Mouse (Mus musculus) right cerebral cortex, postnatal 4 days (tissue): Measurements from ENCODE around the gene Cxxc4.
"Not testable (repeated sequence)": the region's sequence is repeated elsewhere in the genome, so short reads cannot be mapped to it uniquely, and the experiment has no call there.

ENCODE experiments used
- DNase-seq: peaks from one replicate; pipeline ENCODE4 v3.0.0-alpha.2; 2022

Gene Cxxc4

DNA sequence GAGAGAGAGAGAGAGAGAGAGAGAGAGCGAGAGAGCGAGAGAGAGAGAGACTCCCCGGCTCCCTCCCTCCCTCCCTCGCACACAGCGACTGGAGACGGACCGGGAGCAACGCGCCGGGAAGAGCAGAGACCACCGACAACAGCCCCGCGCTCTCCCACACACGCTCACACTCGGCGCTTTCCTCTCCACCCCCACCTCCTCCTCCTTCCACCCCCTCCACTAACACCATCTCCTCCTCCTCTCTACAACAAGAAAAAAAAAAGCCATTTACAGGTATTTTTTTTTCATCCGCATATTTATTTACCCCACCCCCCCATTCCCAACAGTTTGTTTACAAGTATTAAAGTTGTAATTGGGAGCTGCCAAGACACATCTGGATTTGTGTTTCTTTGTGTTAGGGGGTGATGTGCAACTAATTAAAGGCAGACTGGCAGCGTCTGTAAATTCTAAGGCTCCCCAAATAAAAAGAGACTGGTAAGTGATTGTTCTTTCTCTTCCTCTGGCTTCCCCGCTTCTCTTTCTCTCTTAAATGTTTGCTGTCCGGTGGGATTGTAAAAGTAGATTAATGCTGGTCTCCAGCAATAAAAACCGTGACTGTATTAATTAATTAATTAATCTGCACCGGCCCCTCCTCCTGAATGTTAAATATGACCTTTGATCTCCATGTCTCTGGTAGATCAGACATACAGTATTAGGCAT is at the start of gene Cxxc4:
TSS of gene Cxxc4 (plus strand) at position 71 of the 699 bp plus-strand sequence.
- no peak for DNase-seq

DNA sequence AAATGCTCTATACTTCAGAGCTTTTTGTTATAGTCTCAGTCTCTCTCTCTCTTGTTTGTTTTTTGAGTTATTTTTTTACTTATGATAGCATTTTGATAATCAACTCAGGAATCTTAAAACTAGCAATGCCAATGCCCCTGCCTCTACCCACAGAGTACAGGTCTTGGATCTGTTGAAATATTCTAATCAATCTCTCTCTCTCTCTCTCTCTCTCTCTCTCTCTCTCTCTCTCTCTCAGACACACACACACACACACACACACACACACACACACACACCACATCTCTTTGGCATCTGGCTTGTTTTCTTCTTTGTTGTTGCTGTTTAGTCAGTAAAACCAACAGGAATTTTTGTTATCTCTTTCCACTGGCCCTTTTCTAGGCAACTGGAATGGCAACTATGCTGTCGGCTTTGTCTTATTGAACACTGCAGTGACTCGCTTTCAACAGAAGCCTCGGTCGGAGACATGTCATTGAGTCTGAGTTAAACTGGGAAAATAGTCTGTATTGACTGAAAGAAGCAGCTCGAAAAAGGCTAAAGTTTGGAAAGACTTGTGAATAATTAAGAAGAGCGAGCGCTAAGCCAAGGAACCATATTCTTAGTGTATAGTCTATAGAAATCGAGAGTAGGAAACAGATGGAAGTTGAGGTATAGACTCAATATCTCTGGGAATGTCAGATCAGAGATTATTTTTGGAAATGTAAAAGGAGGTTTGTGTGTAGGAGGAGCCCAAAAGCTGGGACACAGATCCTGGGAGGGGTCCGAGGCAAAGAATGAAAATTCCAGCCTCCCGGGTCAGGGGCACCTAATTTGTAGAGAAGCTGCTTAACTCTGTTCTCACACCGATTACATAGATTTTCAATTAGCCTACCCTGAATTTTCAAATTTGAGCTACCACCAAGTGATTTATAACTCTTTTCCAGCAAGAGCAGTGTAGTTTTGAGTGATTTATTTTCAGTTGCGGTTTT is 47.0 kb upstream of the Cxxc4 start:
- DNase-seq = no peak

DNA sequence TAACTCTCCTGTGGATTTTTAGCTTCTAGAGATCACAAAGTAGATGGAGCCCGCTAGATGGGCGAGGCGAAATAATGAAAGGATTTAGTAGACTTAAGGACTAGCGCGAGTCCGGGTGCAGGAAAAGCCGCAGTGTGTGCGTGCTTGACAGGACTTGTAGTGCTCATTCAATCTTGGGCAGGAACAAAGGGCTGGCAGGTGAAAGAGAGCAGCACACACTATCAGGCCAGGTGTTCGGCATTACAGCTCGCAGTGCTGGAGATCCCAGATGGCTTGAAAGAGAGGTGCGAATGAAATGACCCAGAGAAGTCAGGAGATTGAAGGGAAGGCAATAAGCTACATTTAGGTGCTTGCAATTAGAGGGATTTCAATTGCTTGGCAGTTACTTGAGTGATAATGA is 46.2 kb upstream of the Cxxc4 start:
- DNase-seq = peak; percentile 11

DNA sequence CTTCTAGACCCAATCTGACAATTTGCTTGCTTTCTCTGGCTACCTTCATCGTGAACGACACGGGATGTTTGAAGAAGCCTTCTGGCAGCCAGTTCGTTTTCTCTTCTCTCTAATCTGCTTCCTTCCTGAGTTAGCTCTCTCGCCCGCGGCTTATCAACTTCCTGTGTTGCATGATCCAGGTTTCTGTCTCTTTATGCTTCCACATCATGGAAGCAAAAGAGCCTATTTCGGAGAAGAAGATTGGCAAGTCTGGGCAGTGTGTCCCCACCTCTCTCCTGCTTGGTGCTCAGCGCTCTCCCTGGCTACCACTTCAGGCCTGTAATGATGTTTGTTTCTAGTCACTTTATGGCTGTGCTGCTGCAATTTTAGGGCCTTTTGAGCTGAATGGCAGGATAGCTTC is 36.4 kb upstream of the Cxxc4 start:
- no peak for DNase-seq

DNA sequence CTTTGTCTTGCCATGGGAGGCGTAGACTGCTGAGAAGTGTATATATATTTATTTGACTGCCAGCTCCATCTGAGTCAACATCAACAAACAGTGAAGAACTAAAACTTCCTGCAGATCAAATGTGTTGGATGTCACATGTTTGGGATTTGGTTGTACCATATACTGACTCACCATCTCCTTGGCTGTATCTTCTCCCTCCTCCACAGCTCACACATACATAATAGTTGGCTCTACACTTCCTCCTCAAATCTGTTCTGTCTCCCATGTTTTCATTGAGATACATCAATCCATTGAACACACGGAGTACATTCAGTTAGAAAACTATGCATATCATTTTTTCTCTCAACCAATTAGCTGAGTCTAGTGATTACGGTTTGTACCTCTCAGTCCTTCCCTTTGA is 29.7 kb upstream of the Cxxc4 start:
- DNase-seq = no peak

DNA sequence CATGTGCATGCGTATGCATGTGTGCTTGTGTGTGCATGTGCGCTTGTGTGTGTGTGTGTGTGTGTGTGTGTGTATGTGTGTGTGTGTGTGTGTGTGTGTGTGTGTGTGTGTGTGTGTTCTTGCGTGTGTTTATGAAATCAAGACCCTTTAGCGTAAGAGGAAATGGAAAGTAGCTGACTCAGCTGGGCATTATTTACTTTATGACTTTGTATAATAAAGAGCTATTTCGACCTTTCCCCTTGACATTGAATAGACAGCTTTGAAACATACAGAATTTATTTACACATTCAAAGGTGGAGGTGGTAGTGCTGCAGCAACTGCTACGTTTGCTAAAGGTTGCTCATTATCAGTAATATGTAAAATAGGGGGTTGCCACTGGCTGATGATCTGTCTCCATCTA is 25.3 kb upstream of the Cxxc4 start:
- DNase-seq = no peak

DNA sequence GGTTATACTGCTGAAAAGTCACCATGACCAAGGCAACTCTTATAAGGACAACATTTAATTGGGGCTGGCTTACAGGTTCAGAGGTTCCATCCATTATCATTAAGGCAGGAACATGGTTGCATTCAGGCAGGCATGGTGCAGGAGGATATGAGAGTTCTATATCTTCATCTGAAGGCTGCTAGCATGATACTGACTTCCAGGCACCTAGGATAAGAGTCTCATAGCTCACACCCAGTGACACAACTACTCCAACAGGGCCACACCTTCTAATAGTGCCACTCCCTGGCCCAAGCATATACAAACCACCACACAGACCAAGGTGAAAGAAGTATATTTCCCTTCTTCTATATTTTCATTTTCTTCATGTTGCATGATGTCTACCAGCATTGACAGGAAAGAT is 16.4 kb upstream of the Cxxc4 start:
- DNase-seq = not testable (repeated sequence)

DNA sequence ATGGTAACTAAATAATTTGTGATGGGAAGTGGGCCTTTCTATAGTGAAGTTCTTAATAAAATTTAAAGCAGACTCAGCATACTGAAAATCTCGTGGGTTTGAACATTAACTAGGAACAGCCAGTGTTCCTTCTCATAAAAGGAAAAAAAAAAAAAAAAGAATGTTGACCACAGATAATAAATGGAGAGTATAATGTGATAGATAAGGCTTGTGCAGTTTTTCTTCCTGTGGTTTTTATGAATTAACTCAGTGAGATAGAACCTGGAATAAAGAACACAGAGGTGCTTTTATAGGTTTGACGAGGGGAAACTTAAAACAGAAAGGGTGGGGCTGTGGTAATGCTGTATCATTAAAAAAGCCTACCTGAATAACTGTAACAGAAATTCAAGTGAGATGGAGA is 15.3 kb upstream of the Cxxc4 start:
- no peak for DNase-seq

DNA sequence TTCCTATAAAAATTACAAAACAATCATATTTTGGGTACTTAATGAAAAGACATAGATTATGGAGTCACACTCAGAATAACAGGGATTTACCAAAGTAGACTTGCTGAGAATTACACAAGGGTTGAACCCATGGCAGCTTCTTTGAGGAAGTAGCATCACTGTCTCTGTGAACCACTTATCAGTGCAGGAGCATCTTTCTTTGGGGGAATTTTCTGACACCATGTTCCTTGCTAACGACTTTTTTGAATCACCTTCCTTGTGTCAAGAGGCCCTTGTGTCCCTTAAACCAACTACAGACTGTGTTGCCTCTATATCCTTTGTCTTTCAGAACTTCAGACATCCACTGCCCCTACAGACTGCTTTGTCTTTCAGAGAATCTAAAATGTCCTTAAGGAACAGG is 13.7 kb upstream of the Cxxc4 start:
- no peak for DNase-seq

DNA sequence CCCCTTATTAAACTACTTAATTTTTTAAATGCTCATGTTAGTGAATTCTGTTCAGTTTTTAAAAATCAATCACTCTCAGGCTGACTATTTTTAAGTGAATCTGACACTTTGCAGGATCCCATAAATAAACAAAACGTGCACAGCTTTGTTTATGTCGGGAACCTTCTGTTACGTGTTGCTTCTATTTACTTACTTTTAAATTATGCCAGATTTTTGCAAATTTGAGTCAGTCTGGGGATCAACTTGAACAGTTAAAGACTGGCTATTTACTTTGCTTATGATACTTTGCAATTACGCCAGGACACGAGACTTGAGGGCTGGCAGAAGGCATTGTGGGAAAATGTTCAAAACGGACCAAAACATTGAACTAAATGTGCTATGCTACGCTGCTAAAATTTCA is 12.3 kb upstream of the Cxxc4 start:
- no peak for DNase-seq

DNA sequence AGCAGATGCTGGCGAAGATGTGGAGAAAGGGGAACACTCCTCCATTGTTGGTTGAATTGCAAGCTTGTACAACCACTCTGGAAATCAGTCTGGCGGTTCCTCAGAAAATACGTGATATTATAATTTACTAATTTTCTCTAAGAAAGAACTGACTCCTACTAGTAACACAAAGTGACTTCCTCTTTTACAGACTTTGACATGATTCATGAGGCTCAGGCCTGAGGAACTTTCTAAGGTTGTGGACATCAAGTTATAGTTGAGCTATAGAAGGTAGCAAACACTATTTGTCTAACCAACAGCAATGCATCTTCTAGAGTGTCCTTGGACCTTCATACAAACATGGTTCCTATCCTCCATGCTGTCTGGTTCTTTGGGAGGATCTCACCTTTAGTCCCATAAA is 10.4 kb upstream of the Cxxc4 start:
- DNase-seq = no peak

DNA sequence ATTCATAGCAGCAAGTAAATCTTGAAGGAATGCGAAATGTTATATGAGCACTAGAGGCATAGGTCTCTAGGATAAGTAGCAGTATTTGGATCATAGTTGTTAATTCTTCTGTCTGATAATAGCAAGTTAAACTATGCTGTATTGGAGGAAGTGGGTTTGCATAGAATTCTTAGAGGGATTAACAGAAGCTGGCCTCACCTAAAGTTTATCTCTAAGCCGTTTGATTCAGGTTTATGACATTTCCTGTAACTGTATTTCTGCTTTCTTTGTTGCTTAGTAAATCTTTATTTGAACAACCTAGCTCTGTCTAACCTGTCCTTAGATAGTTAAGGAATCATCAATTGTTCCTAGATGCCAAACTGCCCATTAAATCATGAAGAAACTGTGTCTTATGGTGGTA is 3.5 kb upstream of the Cxxc4 start:
- no peak for DNase-seq

DNA sequence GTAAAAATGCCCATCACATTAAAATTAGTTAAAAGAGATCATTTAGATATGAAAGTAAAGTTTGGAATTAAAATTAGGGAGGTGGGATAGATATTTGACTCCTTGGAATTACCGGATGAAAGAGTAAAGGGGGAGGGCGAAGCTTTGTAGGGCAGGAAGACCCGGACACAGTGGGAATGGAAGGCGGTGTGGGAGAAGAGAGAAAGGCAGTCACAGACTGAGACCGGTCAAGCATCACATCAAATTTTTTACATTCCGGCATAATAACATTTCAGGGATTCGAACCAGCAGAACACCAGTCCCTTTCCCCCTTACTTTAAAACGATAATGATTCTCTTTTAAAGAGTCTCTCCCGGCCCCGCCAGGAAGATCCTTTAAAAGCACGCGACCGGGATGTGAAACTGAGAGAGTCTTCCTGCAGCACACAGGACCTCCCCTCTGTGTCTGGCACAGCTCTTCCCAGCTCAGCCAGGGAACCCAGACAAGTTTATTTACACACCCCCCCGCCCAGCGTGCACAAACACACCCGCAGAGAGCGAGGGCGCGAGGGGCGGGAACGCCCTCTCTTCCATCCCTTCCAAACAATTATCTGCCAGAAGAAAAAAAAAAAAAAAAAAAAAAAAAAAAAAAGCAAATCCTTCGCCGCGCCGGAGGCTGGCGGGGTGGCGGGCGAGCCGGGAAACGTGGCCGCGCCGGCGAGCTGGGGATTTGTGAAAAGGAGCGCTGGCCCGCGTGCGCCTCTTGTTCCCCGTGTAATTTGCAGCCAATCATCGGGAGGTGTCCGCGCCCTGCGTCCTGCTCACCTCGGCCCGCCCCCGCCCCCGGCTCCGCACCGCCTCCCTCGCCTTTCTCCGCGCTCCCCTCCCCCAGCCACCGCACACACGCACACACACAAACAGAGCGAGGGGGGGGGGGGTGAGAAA is 532 bp upstream of the Cxxc4 start:
- DNase-seq = peak; percentile 80

DNA sequence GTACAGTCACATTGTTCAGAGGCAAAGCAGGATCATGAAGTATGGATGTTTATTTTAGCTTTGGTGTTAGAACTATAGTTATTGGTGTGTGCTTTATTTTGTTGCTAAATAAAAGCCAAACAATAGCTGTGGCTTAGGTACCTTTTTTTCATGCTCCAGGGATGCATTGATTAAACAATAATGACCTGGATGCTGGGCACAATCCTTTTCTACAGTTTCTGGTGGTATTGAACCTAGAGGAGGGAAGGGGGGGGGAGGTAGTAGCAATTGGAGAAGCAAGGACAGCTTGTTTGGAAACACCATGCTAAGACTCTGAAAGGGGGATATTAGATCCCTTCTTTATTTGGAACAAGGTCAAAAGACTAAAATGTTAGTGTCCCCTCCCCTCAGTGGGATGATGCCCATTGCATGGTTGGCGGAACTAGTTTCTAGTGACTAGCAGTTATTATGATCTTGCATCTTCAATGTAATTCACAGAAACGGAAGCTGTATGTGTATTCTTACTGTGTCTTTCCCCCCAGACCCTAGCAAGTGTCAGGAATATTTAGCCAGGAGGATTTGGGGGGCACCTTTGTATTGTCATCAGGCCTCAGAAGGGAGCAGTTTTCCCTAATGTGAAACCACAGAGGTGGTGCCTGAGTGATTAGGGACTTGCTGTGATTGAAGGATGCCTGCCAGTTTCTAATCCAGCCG is 975 bp downstream of the Cxxc4 start:
- DNase-seq = no peak

DNA sequence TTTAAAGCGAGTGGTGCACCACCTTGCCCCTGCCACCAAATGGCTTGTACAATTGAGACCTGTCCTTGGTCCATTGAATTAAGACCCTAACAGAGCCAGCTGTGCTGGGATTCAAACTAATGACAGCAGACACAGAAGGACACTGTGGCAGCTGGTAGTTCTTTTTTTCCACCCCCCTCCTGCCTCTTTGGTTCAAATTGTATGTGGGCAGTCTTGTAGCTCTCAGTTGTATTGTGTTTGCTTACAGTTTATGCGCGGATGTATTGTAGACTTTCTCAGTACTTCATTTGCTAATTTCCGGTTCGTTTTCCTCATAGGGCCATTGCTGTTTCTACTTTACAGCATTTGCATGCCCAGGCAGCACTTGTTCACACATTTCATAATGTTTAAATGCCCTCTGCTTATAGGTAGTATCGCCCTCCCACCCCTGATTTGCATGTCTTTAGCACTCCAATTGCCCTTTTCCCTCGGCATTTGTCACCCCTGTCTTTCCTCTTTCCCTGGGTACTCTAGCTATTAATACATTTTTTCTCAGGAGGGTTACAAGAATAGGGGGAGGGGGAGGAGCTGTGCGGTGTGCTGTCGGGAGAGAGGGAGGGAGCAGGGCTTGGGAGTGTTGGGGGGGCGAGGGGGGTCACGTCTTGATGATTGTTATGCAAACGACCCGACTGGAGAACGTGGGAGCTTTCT is 2.5 kb downstream of the Cxxc4 start:
- DNase-seq = peak; percentile 37

DNA sequence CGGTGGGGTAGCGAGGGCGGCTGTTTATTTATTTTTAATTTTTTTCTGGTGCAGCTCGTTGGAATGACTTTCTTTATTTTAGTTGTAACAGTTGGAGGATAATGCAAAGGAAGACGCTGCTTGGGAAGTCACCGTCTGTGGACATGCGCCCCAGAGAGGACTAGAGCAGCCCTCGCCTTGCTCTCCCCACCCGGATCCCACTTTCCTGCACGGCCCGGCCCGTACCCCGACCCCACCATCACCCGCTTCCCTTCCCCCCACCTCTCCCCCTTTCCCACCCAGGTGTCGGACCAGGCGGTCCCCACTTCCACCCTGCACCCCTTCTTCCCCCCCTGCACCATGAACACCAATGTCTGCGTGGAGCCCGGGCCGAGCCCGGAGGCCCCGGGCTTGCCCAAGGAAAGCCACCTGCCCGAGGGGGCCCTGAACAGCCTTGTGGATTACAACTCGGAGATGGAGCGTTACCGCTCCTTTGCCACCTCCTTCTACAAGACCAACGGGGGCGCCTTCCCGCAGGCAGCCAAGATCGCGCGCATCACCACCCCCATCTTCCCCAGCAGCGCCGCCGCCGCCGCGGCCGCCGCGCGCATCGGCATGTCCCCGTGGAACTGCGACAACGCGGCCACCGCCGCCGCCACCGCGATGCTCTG is 3.2 kb downstream of the Cxxc4 start:
- DNase-seq = peak; percentile 77

DNA sequence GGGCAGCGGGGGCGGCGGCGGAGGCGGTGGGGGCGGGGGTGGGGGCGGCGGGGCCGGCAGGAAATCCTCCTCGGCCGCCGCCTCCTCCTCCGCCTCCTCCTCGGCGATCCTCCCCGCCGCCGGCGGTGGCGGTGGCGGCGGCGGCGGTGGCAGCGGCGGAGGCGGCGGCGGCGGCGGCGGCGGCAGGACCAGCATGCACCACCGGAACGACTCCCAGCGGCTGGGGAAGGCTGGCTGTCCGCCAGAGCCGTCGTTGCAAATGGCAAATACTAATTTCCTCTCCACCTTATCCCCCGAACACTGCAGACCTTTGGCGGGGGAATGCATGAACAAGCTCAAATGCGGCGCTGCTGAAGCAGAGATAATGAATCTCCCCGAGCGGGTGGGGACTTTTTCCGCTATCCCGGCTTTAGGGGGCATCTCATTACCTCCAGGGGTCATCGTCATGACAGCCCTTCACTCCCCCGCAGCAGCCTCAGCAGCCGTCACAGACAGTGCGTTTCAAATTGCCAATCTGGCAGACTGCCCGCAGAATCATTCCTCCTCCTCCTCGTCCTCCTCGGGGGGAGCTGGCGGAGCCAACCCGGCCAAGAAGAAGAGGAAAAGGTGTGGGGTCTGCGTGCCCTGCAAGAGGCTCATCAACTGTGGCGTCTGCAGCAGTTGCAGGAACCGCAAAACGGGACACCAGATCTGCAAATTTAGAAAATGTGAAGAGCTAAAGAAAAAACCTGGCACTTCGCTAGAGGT is 3.9 kb downstream of the Cxxc4 start:
- peak; percentile 83 for DNase-seq

DNA sequence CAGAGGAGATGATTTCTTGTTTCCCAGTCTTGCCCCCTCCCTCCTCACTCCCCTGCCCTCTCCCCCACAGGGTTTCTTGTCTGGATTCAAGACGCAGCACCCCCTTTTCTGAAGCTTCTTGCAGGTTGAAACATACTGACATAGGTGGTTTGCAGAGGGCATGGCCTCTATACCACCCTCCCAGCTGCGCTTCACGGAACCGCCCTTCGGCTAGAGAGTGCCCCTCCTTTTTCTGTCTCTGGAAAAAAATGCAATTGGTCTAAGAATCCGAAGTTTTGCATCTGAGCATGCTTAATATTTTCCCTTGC is 4.4 kb downstream of the Cxxc4 start:
- no peak for DNase-seq

DNA sequence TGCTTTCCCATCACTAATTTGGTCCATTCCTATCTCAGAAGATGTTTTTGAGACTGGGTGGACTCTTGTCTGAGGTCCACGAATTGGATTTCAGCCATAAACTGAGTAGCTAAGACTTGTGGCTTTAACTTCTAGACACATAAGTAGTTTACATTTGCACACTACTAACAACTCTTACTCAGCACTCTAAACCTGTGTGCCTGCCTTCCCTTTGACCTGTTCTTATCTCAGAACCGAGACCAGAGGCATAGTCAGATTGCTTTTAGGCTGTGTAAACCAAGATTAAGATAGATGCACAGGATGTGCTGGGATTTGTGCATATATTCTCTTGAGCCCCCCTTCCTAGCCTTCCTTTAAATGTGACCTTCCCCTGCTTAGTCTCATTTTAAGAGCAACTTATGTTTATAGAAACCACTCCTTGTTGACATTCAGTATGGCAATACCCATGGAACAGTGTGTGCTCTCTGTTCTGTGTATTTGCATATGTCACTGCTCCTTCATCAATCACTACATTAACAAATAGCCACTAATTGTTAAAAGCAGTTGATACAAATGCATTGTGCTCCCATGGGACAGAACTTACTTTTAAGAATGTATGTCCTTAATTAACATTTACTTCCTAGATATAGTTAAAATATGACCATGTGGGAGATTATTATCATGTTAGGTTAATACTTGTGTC is 7.0 kb downstream of the Cxxc4 start:
- DNase-seq = no peak

DNA sequence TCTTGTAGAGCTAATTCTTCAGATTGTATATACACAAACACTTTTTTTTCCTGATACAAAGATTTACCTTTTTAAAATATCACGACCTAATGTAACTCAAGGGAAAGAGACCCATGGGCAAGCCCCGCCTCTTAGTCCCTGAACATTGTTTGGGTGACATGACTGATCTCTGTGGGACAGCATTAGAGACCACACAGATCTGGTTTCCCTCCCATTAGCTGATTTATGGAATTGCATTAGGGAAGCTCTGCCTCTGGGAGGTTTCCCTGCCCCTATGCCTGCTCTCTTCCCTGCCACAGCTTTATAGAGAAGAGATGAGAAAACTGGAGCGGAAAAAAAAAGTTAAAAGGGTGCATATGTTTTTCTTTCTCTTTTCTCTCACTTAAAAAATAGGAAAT is 7.6 kb downstream of the Cxxc4 start:
- DNase-seq = no peak
